Mouse (Mus musculus): ENCODE results near the gene Maml3.

Maml3 gene

DNA sequence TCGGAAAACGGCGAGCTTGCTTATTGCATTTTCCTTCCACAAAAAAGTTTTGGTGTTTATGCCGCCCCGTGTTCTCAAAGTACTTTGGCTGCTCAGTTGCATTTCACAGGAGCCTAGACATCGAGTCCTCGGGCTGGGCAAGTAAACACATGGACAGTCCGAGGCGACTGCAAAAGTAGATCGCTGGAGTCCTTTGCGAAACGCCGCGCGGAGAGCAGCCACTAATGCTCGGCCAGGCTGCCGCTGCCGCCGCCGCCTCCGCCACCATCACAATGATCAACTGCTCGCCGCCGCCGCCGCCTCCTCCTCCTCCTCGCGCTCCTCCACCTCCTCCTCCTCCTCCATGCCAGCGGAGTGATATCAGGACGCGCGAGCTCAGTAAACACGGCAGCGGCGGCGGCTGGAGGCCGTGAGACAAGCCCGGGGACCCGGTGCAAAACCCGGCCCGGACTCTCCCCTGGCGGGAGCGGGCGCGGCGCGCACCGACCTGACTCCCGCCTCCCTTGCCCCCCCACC, at the start of gene Maml3:
Gene Maml3, minus strand, starts transcription at position 441 of the 516 bp plus-strand sequence.
- peak; percentile 82 for DNase-seq (ENCODE audit: low spot score)

DNA sequence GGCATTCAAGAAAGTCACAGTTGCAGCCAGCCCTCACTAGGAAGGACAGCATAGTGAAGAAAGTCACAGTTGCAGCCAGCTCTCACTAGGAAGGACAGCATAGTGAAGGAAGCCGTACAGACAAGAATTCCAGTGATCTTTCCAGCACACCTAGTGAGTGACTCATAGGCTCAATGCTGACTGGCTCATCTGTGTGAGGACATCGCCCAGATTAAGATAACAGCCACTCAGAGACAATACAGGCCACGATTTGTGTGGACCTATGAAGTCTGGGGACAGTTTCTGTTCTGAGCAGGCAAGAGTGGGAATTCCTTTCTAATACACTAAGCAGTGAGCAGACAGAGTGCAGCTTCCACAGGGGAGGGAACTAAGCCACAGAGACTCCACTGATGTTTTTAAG, 46.3 kb upstream of the Maml3 start:
- no peak for DNase-seq (ENCODE audit: low spot score)

DNA sequence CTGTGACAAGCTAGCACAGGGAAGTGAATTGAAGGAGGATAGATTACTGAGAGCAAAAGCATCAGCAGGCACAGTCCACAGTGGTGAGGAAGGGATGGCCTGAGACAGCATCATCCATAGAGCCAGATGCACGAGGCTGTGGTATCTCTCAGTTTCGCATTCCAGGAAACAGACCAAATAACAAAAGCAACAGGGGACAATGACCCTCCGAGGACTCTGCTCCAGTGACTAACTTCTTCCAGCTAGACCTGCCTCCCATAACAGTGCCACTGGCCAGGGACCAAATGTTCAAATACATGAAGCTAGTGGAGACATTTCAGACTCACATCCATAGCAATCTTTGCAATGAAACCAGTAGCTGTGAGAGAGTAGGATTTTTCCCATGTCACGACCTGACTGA, 43.4 kb upstream of the Maml3 start:
- DNase-seq (ENCODE audit: low spot score), result no peak

DNA sequence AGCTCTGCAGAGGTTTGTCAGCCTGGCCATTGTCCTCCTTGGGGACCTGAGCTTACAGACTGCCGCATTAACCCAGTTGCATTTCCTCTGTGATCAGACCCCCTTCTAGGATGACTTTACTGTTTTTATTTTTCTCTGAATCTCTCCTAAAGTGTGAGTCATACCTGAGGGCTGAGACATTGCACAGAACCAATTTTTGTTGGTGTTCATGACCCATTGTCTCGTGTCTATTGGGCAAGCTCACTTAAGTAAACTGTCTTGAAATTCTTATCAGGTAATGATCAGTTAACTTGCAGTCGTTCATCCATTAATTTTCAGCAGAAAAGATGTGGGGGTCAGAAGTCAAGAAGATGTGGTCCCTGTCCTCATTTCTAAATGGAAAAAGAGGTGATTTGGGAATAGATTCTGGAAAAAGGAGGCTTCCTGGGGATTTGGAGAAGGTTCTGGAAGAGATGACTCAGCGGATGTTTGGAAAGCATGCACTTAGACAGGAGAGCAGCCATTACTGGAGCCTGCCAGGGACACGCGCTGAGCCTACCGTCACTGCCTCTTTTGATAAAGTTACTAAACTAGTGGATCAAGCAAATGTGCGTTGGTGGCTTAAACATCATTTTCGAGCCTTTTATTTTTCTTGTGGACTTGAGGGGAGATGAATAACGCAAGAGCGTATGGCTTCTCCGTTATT, 40.0 kb upstream of the Maml3 start:
- DNase-seq (ENCODE audit: low spot score), result no peak

DNA sequence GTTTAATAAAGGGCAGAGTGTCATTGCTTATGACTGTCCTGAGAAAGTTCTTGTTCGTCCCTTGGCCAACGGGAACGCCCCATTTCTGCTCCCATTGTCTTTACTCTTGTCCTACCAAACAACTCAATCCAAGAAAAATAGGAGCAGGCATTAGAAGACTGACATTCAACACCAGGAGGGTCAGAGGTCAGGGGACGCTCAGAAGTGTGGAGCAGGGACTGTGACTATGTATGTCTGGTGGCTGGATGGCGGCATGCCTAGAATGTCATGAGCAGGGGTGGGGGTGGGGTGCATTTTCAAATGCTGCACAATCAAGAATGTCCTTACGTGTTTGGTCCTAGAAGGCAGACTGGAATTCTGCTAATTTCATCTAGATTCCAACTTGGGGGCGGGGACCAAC, 38.1 kb upstream of the Maml3 start:
- DNase-seq (ENCODE audit: low spot score), result no peak

DNA sequence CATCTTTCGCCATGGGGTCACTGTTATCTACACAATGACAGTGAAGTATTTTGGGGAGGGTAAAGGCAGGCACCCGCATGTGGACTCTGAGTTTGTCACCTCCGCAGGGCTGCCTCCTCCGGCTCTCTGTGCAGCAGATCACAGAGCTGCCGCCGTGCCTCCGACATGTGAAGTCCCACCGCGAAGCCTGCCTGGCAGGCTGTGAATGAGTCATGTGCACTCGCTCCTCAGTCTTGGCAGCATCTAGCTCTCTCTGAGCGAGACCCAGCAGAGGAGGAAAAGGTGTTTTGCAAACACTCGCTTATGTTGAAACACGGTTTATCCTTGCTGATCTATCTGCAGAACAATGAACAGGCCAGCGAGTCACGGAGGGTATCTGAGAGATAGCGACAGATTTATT, 35.3 kb upstream of the Maml3 start:
- DNase-seq (ENCODE audit: low spot score), result peak; percentile 12

DNA sequence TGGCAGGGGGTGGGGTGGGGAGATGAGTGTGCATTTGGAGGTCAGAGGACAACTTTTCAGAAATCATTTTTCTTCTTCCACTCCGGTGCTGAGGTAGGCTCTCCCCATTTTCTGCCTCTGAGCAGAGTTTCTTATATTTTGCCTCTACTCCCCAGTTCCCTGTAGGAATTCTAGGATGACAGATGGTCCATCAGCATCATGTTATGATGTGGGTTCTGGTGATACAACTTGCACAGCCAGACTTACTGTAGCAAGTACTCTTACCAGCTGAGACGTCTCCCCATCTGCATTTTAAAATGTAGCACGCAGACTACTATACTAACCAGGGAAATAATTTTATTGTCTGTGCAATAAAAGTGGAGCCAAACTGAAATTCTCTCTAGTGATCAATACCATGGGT, 20.5 kb upstream of the Maml3 start:
- no peak for DNase-seq (ENCODE audit: low spot score)

DNA sequence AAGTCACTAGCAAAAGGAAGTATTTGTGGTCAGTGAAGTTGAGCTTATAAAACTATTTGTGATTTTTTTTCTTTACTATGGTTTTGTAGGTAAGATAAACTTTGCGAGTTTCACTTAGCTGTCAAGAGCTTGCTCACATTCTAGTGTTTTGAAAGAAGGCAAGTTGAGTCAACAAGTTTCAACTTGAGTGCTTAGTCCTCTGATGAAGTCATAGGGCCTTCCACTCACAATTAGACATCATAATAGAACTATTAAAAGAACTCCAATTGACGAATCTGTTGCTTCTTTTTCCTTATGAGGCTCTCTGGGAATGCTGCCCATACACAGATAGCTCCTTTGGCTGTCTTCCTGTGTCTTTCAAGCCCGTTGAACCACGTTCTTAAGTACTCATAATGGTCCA, 16.0 kb upstream of the Maml3 start:
- no peak for DNase-seq (ENCODE audit: low spot score)

DNA sequence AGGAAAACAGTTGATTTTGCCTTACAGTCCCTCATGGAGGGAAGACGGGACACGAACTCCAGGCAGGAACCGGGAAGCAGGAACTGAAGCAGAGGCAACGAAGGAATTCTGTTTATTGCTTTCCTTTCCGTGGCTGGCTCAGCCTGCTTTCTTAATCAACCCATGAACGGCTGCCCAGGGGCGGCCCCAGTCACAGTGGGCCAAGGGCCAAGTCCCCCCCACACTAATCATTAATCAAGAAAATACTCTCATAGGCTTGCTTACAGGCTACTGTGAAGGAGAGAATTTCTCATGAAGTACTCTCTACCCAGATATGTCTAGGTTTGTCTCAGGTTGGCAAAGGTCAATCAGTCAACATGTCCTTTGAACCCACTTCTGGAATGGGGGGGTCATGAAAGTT, 14.3 kb upstream of the Maml3 start:
- no peak for DNase-seq (ENCODE audit: low spot score)

DNA sequence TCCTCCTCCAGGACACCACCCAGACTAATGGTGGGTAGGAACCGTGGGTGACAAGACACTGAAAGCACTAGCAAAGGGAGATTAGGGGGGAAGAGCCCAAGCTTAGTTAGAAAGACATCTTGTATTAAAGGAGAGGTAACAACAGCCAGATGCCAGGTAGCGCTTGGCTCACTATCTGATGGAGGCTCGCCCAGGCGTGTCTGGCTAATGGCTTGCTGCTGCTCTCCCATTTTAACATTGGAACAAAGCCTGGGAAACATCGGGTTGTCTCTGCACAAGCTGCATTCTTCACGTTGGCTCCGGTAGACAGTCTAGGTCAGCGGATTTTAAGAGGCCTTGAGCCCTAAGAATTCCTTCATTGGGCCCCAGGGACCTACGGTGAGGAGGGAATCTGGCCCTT, 10.5 kb upstream of the Maml3 start:
- no peak for DNase-seq (ENCODE audit: low spot score)

DNA sequence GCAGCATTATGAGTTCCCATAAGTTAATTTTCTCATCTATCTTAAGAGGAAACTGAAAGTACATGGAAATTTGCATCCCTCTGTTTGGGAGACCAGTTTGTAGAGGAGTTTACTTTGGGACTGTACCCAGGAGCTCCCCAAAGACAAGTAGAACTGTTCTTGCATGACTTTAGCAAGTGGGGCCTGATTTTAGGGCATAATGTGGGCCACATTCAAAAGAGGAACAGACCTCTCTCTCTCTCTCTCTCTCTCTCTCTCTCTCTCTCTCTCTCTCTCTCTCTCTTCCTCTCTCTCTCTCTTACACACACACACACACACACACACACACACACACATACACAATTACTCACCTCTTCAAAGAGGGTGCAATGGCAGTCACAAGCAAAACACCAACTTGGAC, 3.2 kb upstream of the Maml3 start:
- DNase-seq (ENCODE audit: low spot score), result no peak

DNA sequence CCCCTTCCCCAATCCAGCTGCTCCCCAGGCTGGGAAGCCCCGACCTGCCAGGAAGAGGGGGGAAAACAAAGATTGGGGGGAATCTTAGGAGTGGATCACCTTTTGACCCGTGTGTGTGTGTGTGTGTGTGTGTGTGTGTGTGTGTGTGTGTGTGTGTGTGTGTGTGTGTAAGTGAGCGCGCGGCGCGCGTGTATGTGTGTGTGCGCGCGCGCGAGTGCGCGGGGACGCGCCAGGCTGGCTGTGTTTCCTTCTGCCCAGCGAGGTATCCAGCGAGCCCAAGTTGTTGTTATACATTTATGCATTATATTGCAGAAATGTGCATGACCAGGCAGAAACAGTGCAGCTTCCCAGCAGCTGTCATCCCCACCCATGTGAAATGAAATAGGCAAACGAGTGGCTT, 280 bp upstream of the Maml3 start:
- no peak for DNase-seq (ENCODE audit: low spot score)

DNA sequence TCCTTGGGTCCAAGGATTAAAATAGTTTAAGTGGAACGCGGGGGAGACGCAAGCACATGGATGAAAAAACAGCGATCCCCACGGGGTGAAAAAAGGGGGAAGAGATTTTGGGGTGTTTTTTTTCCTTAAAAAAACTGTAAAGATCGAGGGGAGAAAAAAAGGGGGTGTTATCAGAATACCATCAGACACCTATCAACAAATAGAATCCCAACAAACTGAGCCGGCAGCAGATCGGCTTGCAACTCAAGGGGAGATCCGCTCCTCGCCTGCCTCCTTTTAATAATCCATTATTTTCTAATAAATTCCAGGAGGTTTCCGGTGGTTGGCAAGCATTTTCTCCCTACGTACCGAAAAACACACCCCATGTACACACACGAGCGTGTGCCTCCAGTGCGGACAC, 668 bp downstream of the Maml3 start:
- no peak for DNase-seq (ENCODE audit: low spot score)

DNA sequence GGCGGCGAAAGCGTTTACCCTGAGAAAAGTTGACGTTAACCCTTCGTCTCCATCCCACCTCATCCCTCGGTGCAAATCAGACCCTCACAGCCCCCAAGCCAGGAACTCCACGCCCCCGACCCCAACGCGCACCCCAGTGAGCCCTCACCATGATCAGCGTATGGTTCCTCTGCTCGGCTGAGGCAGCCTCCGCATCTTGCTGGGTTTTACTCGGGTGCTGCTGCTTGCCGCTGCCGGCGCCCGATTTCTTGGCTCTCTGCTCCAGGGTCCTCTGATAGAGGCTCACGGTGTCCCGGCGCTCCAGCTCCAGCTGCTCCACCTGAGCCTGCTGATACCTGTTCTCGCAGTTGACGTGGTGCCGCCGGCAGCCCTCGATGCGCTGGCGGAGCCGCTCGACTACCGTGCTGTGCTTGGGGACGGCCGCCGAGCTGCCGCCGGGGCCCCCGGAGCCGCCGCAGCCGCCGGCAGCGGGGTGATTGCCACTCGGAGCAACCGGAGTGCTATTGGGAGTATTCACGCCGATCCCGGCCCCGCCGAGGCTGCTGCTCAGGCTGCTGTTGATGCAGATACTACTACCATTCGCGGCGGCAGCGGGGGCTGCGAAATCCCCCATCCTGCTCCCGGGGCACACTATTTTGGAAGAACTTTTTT, 1.2 kb downstream of the Maml3 start:
- DNase-seq (ENCODE audit: low spot score), result peak; percentile 31

DNA sequence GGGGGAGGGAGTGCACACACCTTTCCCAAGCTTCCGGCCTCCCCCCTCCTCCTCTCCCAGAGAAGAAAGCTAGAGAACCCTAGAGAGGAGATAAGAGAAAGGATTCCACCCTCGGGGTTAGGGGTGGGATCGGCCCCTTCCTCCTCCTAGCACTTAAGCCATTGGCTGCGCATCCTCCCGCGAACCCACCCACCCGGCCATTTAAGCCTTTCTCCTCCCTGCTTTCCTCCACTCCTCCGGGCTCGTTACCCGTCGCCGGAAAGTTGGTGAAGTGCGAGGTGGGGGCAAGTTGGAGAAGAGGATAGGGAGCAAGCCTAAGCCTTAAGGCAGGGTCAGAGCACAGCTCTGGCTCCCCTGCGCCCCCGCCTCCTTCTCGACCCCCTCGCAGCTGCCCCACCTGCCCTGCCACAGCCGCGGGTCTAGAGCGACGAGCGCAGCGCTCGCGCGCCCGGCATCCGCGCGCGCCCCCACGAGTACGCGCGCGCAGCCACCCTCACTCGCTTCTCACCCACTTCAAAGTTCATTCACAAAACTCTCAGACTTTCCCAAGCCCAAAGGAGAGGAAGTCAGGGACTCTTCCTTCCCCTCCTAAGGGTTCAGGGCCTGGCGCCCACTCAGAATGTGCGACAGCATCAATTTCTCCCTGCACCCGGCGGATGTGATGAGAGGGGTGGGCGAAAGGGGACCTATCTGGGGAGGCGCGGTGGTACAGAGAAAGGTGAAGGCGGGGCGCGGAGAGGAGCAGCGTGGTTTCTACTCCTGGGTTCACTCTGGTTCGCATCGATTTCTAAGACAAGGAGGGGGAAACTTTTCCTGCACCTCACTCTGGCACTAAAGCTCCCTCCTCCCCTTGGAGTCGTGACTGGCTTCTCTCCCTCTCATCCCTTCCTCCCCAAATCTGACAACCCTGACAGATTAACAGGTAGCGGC, 2.0 kb downstream of the Maml3 start:
- peak; percentile 60 for DNase-seq (ENCODE audit: low spot score)

DNA sequence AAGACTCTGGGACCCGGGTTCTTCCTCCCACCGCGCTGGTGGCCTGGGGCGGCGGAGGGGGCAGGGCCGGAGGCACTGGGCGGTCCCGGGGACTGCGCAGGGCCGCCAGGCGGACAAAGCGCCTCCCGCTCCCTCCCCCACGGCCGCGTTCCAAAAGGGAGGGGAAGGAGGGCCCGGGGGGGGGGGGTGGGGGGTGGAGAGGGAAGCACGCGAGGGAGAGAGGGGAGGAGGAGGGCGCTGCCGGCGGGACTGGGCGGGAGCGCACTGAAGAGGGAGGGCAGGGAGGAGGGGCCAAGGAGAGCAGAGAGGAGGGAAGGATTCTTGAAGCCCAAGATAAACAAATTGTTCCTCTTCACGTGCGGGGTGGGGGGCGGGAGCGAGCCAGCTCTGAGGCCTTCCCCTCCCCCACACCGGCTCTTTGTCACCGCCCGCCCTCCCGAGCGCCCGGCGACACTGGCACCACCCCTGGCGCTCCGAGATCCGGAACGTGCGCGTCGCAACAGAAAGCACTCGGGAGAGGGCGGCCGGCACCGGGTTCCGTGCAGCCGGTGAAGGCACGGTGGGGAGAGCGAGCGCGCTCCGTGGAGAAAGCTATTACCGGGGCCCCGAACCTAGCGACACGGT, 2.8 kb downstream of the Maml3 start:
- DNase-seq (ENCODE audit: low spot score), result peak; percentile 77

DNA sequence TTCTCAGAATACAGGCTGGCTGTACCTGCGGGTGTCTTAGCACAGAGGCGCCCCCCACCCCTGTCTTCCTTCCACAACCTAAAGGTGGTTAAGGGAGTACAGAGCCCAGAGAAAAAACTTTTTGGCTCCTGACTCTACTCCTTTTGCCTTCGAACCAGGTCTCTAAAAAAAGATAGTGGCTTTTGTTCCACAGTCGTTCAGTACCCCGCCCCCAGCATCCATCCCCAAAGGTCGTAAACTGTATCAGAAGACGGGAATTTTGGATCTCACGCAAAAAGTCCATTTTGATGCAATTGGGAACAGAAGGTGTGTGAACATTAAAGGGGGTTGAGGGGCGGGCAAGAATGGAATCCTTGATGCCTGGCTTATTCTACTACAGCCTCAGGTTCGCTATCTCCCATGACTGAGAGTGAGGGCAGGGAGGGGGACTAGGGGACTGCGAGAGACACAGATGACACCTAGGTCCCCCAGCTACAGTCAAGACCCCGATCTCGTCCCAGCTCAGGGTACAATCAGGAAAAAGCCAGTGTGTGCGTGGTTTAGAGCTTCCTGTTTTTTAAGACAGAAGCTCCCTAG, 3.4 kb downstream of the Maml3 start:
- no peak for DNase-seq (ENCODE audit: low spot score)

DNA sequence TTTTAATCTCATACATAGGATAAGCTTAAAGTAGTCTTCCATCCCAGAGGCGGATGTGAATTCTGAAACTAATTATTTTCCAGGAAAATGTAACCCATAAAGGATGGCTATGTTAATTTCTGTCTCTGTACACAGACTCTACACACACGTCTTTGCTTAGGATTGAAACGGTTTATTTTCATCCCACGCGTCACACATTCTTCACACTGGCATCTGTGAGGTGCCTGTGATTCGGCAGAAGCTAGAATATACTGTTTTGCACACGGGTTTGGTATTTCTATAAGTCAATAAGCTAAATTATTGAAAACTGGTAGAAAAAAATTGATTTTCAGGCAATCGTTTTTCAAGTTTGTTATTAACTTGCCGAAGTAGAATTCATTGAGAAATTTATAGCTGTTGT, 4.0 kb downstream of the Maml3 start:
- no peak for DNase-seq (ENCODE audit: low spot score)

DNA sequence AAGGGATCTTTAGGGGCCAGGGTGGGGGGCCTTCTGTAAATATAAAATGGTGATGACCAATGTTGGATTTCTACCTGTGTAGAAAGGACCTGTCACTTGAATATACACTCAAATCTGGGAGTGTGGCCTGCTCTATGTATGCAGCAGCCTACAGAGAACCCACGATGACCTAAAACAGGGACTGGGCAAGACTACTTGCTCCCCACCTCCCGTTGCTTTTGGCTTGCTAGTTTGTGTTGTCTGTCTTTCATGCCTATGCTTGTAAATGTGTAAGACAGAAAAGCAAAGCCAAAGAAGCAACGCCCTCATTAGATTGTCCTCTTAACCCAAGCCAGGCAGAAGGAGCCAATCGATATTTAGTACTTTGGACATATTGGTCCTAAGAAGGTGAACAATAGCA, 4.6 kb downstream of the Maml3 start:
- DNase-seq (ENCODE audit: low spot score), result no peak

DNA sequence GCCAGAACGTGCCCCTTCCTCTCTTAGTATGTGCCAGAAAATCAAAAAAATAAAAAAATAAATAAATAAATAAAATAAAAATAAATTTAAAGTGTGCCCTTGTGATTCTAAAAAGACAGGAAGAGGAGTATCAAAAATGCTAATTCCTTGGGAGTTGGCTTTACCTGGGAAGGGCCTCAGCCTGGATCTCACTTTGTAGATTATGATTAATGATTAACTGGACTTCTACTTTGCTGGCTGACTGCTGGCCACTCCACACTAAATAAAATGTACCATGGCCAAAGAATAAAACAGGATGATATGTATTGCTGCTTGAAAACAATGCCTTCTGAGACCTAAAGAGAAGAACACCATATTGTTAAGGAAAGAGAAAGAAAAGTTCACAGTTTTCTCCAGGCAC, 5.6 kb downstream of the Maml3 start:
- no peak for DNase-seq (ENCODE audit: low spot score)

DNA sequence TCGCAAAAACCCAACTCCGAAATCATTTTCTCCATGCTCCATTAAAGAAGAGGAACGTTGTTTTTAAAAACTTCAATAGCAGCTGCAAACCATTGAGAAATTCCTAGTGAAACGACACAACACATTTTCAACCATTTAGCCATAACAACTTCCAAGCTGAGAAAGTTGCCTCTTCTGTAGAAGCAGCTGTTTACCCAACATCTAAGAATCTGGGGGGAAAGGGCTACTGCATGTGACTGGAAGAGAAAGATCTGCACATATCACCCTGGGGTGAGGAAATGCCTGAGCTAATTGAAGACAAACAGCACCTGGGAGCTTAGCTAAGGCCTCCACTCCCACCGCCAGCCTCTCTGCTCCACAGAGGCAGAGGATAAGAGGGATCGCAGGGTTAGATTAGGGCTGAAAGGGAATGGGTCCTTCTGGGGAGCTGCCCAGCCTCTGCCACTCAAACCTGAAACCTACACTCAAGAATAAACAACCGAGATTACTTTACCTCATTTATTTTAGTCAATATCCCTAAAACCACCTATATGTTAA, 13.5 kb downstream of the Maml3 start:
- DNase-seq (ENCODE audit: low spot score), result no peak

Measured in ovary, postnatal 10 days (tissue).